Mouse (Mus musculus) neural tube, embryonic 11.5 days (tissue): ENCODE results near the gene Ctnnd2. TPM values are rescaled to one million over a fixed set of nuclear protein-coding genes. Genes with fewer than 3 reads are reported as not detected.

Experiments
- ATAC-seq: fragments of 200-750 bp; cut with Nextera tagmentation; 2 replicates; pipeline ENCODE4 v1.8.0; 2017; ENCODE audit warnings: moderate number of reproducible peaks, mild to moderate bottlenecking, moderate TSS enrichment, moderate library complexity; ENCODE audit not compliant: insufficient read depth, low FRiP score, low TSS enrichment
- DNase-seq: peaks from one replicate; pipeline ENCODE4 v3.0.0-alpha.2; 2015; ENCODE audit warnings: low spot score
- H3K27ac ChIP-seq: fragments of 300-500 bp; sonication (generic); 2 replicates; pipeline ENCODE4 v1.5.1; 2014; ENCODE audit warnings: low read depth, mild to moderate bottlenecking, low read length
- H3K27me3 ChIP-seq: fragments of 300-500 bp; sonication (generic); 2 replicates; pipeline ENCODE4 v1.6.1; 2014; ENCODE audit warnings: mild to moderate bottlenecking, low read length, mixed read lengths; ENCODE audit not compliant: control insufficient read depth, insufficient read depth
- H3K36me3 ChIP-seq: fragments of 300-500 bp; sonication (generic); 2 replicates; pipeline ENCODE4 v1.6.1; 2014; ENCODE audit warnings: mild to moderate bottlenecking, low read length, moderate library complexity, mixed read lengths; ENCODE audit not compliant: control insufficient read depth, insufficient read depth
- H3K4me1 ChIP-seq: fragments of 300-500 bp; sonication (generic); 2 replicates; pipeline ENCODE4 v1.6.1; 2014; ENCODE audit warnings: low read length, mixed read lengths; ENCODE audit not compliant: control insufficient read depth, insufficient read depth
- H3K4me2 ChIP-seq: fragments of 300-500 bp; sonication (generic); 2 replicates; pipeline ENCODE4 v1.6.1; 2014; ENCODE audit warnings: low read depth, mild to moderate bottlenecking, moderate library complexity
- H3K4me3 ChIP-seq: fragments of 300-500 bp; sonication (generic); 2 replicates; pipeline ENCODE4 v1.5.1; 2014; ENCODE audit warnings: low read depth, low read length
- H3K9ac ChIP-seq: fragments of 300-500 bp; sonication (generic); 2 replicates; pipeline ENCODE4 v1.6.1; 2014; ENCODE audit warnings: mild to moderate bottlenecking, low read length
- H3K9me3 ChIP-seq: fragments of 300-500 bp; sonication (generic); 2 replicates; pipeline ENCODE4 v1.6.1; 2016; ENCODE audit warnings: low read length; ENCODE audit not compliant: control insufficient read depth
- WGBS: fragments of 180-500 bp; shearing (Covaris S2); extraction: QIAGEN DNeasy Blood & Tissue Kit; methylation state at CpG from one replicate; pipeline ENCODE4 v1.1.7; 2014; 5-methylcytosine and 5-hydroxymethylcytosine counted together
- polyA plus RNA-seq: library from polyadenylated mRNA; unstranded; fragments of >200 nt; fragmentation: Nextera tagmentation; extraction: Ambion mirVana; gene quantifications from 2 replicates; pipeline ENCODE4 v1.2.1, GENCODE M21; 2014

Ctnnd2 gene
- polyA plus RNA-seq, 1 experiment from 2014 or later, result 24.0 TPM

DNA sequence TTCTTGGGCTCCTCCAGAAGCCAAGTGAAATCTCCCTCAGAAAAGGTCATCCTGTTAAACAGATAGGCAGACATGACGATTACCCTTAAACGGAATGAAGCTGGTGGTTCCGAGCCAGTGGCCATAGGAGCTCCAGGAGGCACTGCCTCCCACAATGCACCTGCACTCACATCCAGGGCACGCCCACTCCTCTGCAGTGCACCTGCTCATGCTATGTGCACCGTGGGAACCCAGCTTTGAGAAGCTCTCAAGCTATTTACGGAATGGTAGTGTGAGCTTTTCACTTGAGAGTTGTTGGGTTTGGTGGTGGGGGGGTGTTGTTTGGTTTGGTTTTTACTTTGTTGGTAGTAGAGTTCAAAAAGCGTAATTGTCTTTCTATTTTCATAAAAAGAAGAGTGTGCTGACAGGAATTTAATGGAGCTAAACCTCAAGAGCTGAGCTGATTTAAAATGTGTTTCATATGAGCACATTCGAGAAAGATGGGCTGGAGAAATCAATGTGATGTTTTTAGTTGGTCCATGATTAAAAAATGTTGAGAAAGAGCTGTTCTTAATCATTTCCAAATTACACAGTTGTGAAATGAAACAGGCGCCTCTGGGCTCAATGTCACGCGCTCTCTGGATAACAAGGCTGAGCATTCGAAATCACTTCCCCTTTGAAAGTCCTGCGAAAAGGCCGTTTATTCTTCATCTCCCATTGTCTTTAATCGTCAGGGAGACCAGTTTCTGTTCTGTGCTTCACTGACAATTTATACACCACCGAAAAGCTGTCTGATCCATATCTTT, 802.8 kb downstream of the Ctnnd2 start:
- Histone ChIP-seq H3K27ac (no peak overlapping the region), H3K4me1 (no peaks in the 10 kb centered on the region), H3K27me3 (no peaks in the 10 kb centered on the region), H3K4me3 (no peak overlapping the region), H3K4me2 (no peak overlapping the region), H3K9me3 (no peaks in the 10 kb centered on the region), H3K36me3 (no peaks in the 10 kb centered on the region), H3K9ac (no peak overlapping the region)
- 89% methylated on average over 16 of the region's 16 CpGs for WGBS
- ATAC-seq, result no peak
- DNase-seq, result no peak

DNA sequence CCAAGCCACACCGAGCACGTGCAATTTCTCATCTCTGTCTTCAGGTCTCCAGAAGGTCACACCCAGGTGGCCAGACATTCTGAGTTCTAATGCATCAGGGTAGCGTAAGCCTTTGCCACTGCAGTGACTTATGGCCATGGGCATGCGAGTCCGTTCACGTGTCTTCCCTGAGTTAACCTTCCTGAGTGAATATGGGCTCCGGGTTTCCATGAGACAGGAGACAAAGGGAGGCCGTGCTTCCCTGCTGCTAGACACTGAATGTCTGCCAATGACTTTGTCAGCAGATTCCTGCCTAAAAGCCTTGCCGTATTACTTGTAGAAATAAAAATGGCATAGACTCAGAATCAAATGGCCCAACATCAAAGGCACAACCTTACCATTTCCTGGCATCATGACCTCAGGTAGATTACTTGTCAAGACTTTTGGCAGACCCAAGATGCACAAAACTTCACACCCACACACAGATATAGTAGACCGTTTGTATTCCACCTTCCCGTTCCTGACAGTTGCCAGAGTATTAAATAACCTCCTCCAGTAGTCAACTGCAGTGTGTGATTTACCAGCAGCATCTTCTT, 804.9 kb downstream of the Ctnnd2 start:
- 89% methylated on average over 11 of the region's 11 CpGs for WGBS
- H3K4me3 ChIP-seq, result no peak overlapping the region
- no peaks in the 10 kb centered on the region for H3K4me1 ChIP-seq
- no peaks in the 10 kb centered on the region for H3K36me3 ChIP-seq
- DNase-seq (no peak), ATAC-seq (no peak)
- H3K9ac ChIP-seq, result no peak overlapping the region
- H3K27me3 ChIP-seq, result no peaks in the 10 kb centered on the region
- no peaks in the 10 kb centered on the region for H3K9me3 ChIP-seq
- no peak overlapping the region for H3K27ac ChIP-seq
- H3K4me2 ChIP-seq, result no peak overlapping the region

DNA sequence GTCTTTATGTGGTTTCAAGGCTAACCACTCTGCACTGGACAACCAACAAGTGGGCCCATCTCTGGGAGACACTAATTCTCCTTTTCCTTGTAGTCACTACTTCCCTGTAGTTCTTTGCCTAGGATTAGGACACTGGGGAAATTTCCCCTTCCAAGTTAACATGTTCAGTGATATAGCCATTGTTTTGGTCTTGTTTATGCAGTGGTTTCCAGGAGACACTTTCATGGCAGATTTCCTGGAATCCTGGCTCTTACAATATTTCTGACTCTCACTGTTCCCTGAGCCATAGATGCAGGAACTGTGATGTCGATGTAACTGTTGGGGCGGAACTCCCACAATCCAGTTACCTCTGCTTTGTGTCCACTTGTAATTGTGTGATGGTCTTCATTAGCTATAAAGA, 814.5 kb downstream of the Ctnnd2 start:
- H3K4me1 ChIP-seq, result no peaks in the 10 kb centered on the region
- no peak overlapping the region for H3K4me2 ChIP-seq
- H3K27me3 ChIP-seq, result no peaks in the 10 kb centered on the region
- H3K27ac ChIP-seq, result no peak overlapping the region
- H3K9me3 ChIP-seq, result no peaks in the 10 kb centered on the region
- ATAC-seq (no peak), DNase-seq (no peak)
- no peak overlapping the region for H3K9ac ChIP-seq
- H3K4me3 ChIP-seq, result no peak overlapping the region
- WGBS, result 92% methylated on average over 2 of the region's 2 CpGs
- no peaks in the 10 kb centered on the region for H3K36me3 ChIP-seq

DNA sequence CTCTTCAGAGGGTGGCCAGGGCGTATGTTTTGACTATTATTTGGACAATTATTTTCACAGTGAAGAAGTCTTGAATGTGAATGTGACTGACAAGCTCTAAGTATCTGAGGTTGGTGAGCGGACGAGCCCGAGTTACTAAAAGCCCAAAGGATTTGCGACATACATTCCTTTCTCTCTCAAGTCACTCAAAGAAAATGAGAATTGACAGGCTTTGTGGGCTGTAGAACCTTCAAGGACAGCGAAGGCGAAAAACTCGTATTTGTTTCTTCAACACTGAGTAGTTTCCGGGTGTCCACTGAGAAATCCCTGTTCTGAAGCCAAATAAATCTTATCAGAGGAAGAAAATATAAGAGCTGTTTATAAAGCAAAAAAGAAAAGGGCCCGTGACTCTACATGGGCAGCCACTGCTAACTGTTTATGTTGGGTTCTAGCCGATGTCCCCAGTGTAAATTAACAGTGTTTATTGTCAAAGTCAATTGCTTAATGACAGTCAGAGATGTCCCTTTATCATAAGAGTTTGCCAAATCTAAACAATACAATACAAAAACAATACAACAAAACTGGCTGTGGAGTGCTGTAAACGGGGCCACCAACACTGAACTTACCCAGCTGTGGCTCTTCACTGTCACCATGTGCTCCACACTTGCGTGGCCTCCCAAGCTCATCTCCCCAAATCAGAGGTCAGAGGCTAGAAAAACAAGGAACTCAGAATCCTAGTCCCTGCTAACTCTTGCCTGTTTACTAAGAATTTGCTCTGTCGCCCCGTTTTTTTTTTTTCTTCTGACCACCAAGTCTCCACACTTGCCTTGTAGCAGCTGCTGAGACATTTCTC, 818.2 kb downstream of the Ctnnd2 start:
- Histone ChIP-seq H3K36me3 (no peaks in the 10 kb centered on the region), H3K4me3 (no peak overlapping the region), H3K9me3 (no peaks in the 10 kb centered on the region), H3K4me1 (no peaks in the 10 kb centered on the region), H3K27ac (no peak overlapping the region), H3K9ac (no peak overlapping the region), H3K27me3 (no peaks in the 10 kb centered on the region), H3K4me2 (no peak overlapping the region)
- 78% methylated on average over 15 of the region's 15 CpGs for WGBS
- ATAC-seq (no peak), DNase-seq (no peak)

DNA sequence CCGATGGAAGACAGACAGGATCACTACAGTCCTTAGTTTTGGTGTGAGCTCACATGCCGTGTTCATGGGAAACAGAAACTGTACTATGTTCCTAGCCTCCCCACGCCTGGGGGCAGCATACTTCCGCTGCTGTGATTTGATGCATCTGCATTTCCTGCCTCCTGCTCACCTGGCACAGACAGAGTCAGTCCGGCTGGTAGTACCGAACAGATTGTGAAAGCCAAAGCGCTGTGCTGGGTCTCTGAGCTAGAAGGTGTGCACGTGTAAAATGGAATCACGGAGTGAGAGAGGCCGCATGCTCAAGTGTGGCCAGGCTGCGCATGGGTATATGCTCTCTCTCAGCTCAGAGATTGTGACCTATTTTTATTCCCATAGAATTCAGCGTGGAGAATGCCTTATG, 820.0 kb downstream of the Ctnnd2 start:
- H3K27ac ChIP-seq, result no peak overlapping the region
- no peaks in the 10 kb centered on the region for H3K9me3 ChIP-seq
- WGBS, result 91% methylated on average over 12 of the region's 12 CpGs
- H3K4me3 ChIP-seq, result no peak overlapping the region
- DNase-seq, result no peak
- no peaks in the 10 kb centered on the region for H3K27me3 ChIP-seq
- H3K9ac ChIP-seq, result no peak overlapping the region
- no peaks in the 10 kb centered on the region for H3K4me1 ChIP-seq
- ATAC-seq, result no peak
- H3K36me3 ChIP-seq, result no peaks in the 10 kb centered on the region
- H3K4me2 ChIP-seq, result no peak overlapping the region

DNA sequence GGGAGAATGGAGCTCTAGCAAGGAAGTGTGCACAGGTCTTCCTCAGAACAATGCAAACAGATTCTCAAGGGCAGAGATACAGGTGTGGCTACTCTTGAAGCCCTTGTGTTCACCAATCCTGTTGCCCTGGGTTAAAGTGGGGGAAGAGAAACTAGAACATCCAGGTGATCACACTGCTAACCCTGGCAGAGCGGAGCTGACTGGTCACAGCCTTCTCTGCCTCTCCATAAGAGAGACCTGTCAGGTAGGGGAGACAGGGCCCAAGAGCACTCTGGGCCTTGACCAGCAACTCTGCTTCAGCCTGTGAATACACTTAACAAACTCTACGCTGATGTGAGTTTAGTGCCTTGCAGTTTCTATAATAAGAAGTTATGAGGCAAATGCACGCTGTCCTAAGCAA, 820.5 kb downstream of the Ctnnd2 start:
- Histone ChIP-seq H3K27me3 (no peaks in the 10 kb centered on the region), H3K4me3 (no peak overlapping the region), H3K4me1 (no peaks in the 10 kb centered on the region), H3K9ac (no peak overlapping the region), H3K4me2 (no peak overlapping the region), H3K9me3 (no peaks in the 10 kb centered on the region), H3K27ac (no peak overlapping the region), H3K36me3 (no peaks in the 10 kb centered on the region)
- ATAC-seq, result no peak
- no peak for DNase-seq
- 92% methylated on average over 3 of the region's 3 CpGs for WGBS

DNA sequence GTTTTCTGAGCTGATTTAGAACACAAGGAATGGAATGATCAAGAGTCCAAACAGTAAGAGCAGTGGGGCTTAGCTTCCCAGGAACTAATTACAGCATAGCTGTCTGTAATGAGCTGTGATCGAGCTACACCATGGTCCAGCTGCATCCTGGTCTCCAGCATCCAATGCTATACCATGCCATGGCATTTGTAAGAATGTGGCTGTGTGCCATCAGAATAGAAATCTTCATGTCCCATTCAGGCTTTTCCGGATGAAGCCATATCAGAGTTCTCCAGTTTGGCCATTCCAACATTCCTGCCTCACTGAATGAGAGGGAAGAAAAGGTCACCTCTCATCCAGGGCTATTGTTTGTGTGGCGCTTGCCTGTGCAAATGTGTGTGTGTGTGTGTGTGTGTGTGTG, 823.0 kb downstream of the Ctnnd2 start:
- DNase-seq (no peak), ATAC-seq (no peak)
- Histone ChIP-seq H3K27ac (no peak overlapping the region), H3K4me2 (no peak overlapping the region), H3K4me1 (no peaks in the 10 kb centered on the region), H3K4me3 (no peak overlapping the region), H3K27me3 (no peaks in the 10 kb centered on the region), H3K36me3 (no peaks in the 10 kb centered on the region), H3K9me3 (no peaks in the 10 kb centered on the region), H3K9ac (no peak overlapping the region)
- WGBS, result 91% methylated on average over 3 of the region's 3 CpGs

DNA sequence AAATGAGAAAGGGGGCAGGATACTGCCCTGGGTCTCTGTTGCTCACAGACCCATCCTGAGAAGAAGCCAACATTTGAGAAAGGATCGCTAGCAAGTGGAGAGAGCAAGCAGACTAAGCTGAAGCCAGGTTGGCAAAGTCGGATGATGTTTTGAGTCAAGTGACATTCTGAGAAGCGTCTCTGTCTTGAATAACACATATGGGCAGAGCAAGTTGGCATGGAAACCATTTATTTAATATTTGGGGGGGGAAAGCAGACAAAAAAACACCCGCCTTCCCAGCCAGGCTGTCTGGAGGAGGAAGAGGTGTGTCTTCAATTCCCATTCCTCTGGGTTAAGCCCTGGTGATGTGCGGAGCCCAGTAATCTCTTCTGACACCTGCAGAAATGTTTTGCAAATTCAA, 832.1 kb downstream of the Ctnnd2 start:
- Histone ChIP-seq H3K36me3 (no peaks in the 10 kb centered on the region), H3K27ac (no peak overlapping the region), H3K9ac (no peak overlapping the region), H3K27me3 (no peaks in the 10 kb centered on the region), H3K9me3 (no peaks in the 10 kb centered on the region), H3K4me1 (no peaks in the 10 kb centered on the region), H3K4me3 (no peak overlapping the region), H3K4me2 (no peak overlapping the region)
- DNase-seq, result no peak
- WGBS, result 96% methylated on average over 5 of the region's 5 CpGs
- ATAC-seq, result no peak
